Mouse (Mus musculus): ENCODE measurements at regions not wholly inside any gene's neighbourhood (a gene's known extent, or its start where the extent isn't known, plus 50 kb on each side); places are given as distances from the start of the nearest gene placed in this dataset.

- TF ChIP-seq POLR2A (IDR thresholded peaks at IDR 0.05; ENCODE audit: borderline replicate concordance, extremely low read depth, insufficient read depth, insufficient read length, poor library complexity, severe bottlenecking) (no peak), CTCF (IDR thresholded peaks at IDR 0.05; ENCODE audit: borderline replicate concordance, extremely low read depth, insufficient read depth, insufficient read length) (no peak)
These were observed 433.5 kb upstream of the Htr2c start for GRCm38 (mm10) chrX:146528775-146529174.

Data from brain, embryonic 14.5 days (tissue).